In the genomic region with DNA sequence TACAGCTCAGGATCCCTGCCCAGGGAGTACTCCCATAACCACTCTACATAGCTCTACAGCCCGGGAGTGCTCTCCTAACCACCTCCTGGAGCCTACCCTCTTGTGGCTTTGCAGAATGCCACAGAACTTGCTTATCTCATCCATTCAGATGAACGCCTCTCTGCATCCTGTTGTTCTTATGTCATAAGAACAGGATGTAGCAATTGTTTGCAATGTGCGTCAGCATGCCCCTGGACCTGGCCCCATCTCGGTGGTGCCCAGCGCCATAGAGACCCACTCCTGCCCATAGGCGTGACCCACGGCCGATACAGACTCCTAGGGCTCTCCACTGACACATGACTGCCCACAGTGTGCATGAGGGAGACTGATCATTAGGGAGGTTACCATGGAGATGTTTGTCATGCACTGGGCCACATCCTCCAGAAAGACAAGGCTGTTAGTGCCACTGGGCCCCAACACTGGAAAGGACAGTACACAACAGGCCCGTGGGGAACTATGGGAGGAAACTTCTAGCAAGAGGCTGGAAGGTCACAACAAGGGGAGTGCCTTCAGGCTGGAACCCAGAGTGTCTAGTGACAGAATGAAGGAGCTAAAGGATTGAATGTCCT, we compare ENCODE assay signal across 8 mouse cellular contexts. TPM values are rescaled to one million over a fixed set of nuclear protein-coding genes. Genes with fewer than 3 reads are reported as not detected.
DNase-seq lines count a peak whose midpoint lies in the region; ATAC-seq and TF ChIP-seq lines count a peak whose summit lies in the region.

No protein-coding gene starts in this region.

- peak in 1 of 2 experiments; percentile 59; a peak in 2 of 4 replicates for TF ChIP-seq POLR2A in MEL (IDR thresholded peaks at IDR 0.05; ENCODE audit: control insufficient read depth in 1 of 2, insufficient read depth in 1 of 2, low read depth in 1 of 2, low read length in 2 of 2, poor library complexity in 1 of 2)

- TF ChIP-seq RAD21 in MEL (IDR thresholded peaks at IDR 0.05; ENCODE audit: low read depth, low read length): no peak

- H3K27me3 ChIP-seq in forebrain, embryonic 11.5 days (ENCODE audit: control insufficient read depth, insufficient read depth, low read length): no peaks in the 10 kb centered on the region
- no peaks in the 10 kb centered on the region for H3K27me3 ChIP-seq in forebrain, embryonic 15.5 days
- no peaks in the 10 kb centered on the region for H3K27me3 ChIP-seq in MEL (ENCODE audit: control insufficient read depth in 1 of 2, insufficient read depth in 2 of 2, low read length in 2 of 2)
- H3K27me3 ChIP-seq in heart, embryonic 16.5 days (ENCODE audit: control insufficient read depth, insufficient read depth, low read length): no peaks in the 10 kb centered on the region
- H3K27me3 ChIP-seq in liver, embryonic 15.5 days: no peaks in the 10 kb centered on the region
- H3K27me3 ChIP-seq in stomach, postnatal 0 days (ENCODE audit: control insufficient read depth, insufficient read depth, low read length): no peaks in the 10 kb centered on the region

- ATAC-seq in forebrain, embryonic 11.5 days (replicated peaks; ENCODE audit: low FRiP score): no peak
- ATAC-seq in forebrain, embryonic 15.5 days (replicated peaks): no peak
- ATAC-seq in heart, embryonic 16.5 days (replicated peaks; ENCODE audit: extremely low read depth, insufficient read depth, low FRiP score): peak; percentile 74
- ATAC-seq in liver, embryonic 15.5 days (ENCODE audit: insufficient read depth): peak; percentile 76
- ATAC-seq in stomach, postnatal 0 days (ENCODE audit: low FRiP score, low TSS enrichment): peak; percentile 68

- H3K79me2 ChIP-seq in MEL (ENCODE audit: control insufficient read depth, insufficient read depth, low read length, poor library complexity): no peaks in the 10 kb centered on the region; the same call in 1 of the 2 replicates

- peak; percentile 94 to 96 for TF ChIP-seq EP300 in MEL (IDR thresholded peaks at IDR 0.05; ENCODE audit: low read depth in 1 of 2, low read length in 2 of 2)
- TF ChIP-seq EP300 in stomach, postnatal 0 days (optimal IDR thresholded peaks at IDR 0.05): no peak

- H3K27ac ChIP-seq in forebrain, embryonic 11.5 days (ENCODE audit: low read depth, low read length): no peak overlapping the region
- no peak overlapping the region for H3K27ac ChIP-seq in forebrain, embryonic 15.5 days (replicated peaks)
- peak overlapping the region; percentile 98 for H3K27ac ChIP-seq in MEL (ENCODE audit: control insufficient read depth, low read depth, low read length)
- peak overlapping the region; percentile 84 for H3K27ac ChIP-seq in heart, embryonic 16.5 days (ENCODE audit: low read length)
- peak overlapping the region; percentile 64 for H3K27ac ChIP-seq in liver, embryonic 15.5 days (replicated peaks)
- peak overlapping the region; percentile 56 for H3K27ac ChIP-seq in stomach, postnatal 0 days (replicated peaks)

- no peaks in the 10 kb centered on the region for H3K36me3 ChIP-seq in forebrain, embryonic 11.5 days (ENCODE audit: control insufficient read depth, insufficient read depth, low read length)
- no peaks in the 10 kb centered on the region for H3K36me3 ChIP-seq in forebrain, embryonic 15.5 days
- H3K36me3 ChIP-seq in MEL (ENCODE audit: control insufficient read depth in 1 of 2, insufficient read depth in 2 of 2, low read length in 2 of 2): peaks cover 0 to 37% of the 10 kb centered on the region in 2 experiments; a peak in 2 of 4 replicates
- no peaks in the 10 kb centered on the region for H3K36me3 ChIP-seq in heart, embryonic 16.5 days (ENCODE audit: control insufficient read depth, insufficient read depth)
- H3K36me3 ChIP-seq in liver, embryonic 15.5 days (replicated peaks): no peaks in the 10 kb centered on the region
- no peaks in the 10 kb centered on the region for H3K36me3 ChIP-seq in stomach, postnatal 0 days (ENCODE audit: control insufficient read depth, insufficient read depth, low read length)

- no peaks in the 10 kb centered on the region for H3K9me3 ChIP-seq in forebrain, embryonic 11.5 days (ENCODE audit: control insufficient read depth, low read length)
- no peaks in the 10 kb centered on the region for H3K9me3 ChIP-seq in forebrain, embryonic 15.5 days
- H3K9me3 ChIP-seq in MEL (replicated peaks; ENCODE audit: insufficient read depth, low read length): no peaks in the 10 kb centered on the region
- no peaks in the 10 kb centered on the region for H3K9me3 ChIP-seq in heart, embryonic 16.5 days (replicated peaks; ENCODE audit: control insufficient read depth, low read length)
- H3K9me3 ChIP-seq in liver, embryonic 15.5 days (replicated peaks): no peaks in the 10 kb centered on the region
- no peaks in the 10 kb centered on the region for H3K9me3 ChIP-seq in stomach, postnatal 0 days (ENCODE audit: control insufficient read depth, low read length)

- WGBS in forebrain, embryonic 11.5 days: 72% methylated on average over 9 of the region's 9 CpGs
- 64% methylated on average over 9 of the region's 9 CpGs for WGBS in forebrain, embryonic 15.5 days
- 46% methylated on average over 9 of the region's 9 CpGs for WGBS in heart, embryonic 16.5 days
- 9% methylated on average over 9 of the region's 9 CpGs for WGBS in liver, embryonic 15.5 days (ENCODE audit: insufficient replicate concordance)
- 56% methylated on average over 9 of the region's 9 CpGs for WGBS in stomach, postnatal 0 days

- H3K4me3 ChIP-seq in forebrain, embryonic 11.5 days (ENCODE audit: low read depth, low read length): no peak overlapping the region
- H3K4me3 ChIP-seq in forebrain, embryonic 15.5 days: no peak overlapping the region
- H3K4me3 ChIP-seq in MEL (ENCODE audit: control insufficient read depth in 1 of 2, insufficient read depth in 1 of 2, low read depth in 2 of 2, low read length in 2 of 2): no peak overlapping the region; a peak in 1 of 4 replicates
- no peak overlapping the region for H3K4me3 ChIP-seq in heart, embryonic 16.5 days (ENCODE audit: low read length)
- no peak overlapping the region for H3K4me3 ChIP-seq in liver, embryonic 15.5 days (replicated peaks)
- no peak overlapping the region for H3K4me3 ChIP-seq in stomach, postnatal 0 days (ENCODE audit: low read depth, low read length)

- DNase-seq in forebrain, embryonic 11.5 days (ENCODE audit: low spot score): peak; percentile 50
- peak; percentile 94 for DNase-seq in MEL (ENCODE audit: low read depth, low spot score)
- no peak for DNase-seq in stomach, postnatal 0 days (ENCODE audit: low spot score)
- DNase-seq in B cell, adult 2 months: no peak
- DNase-seq in right cerebral cortex, postnatal 36 days (ENCODE audit: low spot score in 2 of 2): no peak

- no peaks in the 10 kb centered on the region for H3K4me1 ChIP-seq in forebrain, embryonic 11.5 days (replicated peaks; ENCODE audit: control insufficient read depth, insufficient read depth, low read length)
- H3K4me1 ChIP-seq in forebrain, embryonic 15.5 days: peaks cover 3% of the 10 kb centered on the region; the same call in 1 of the 2 replicates
- H3K4me1 ChIP-seq in MEL (ENCODE audit: control insufficient read depth in 1 of 2, insufficient read depth in 2 of 2, low read length in 2 of 2): peaks cover 26 to 43% of the 10 kb centered on the region in 2 experiments
- peaks cover 14% of the 10 kb centered on the region for H3K4me1 ChIP-seq in heart, embryonic 16.5 days (ENCODE audit: control insufficient read depth, insufficient read depth, low read length)
- H3K4me1 ChIP-seq in liver, embryonic 15.5 days (replicated peaks): peaks cover 57% of the 10 kb centered on the region
- no peaks in the 10 kb centered on the region; the same call in 1 of the 2 replicates for H3K4me1 ChIP-seq in stomach, postnatal 0 days (replicated peaks; ENCODE audit: control insufficient read depth, insufficient read depth)

- no peak overlapping the region for H3K9ac ChIP-seq in forebrain, embryonic 11.5 days (ENCODE audit: low read length)
- no peak overlapping the region for H3K9ac ChIP-seq in forebrain, embryonic 15.5 days (replicated peaks)
- peak overlapping the region; percentile 64 for H3K9ac ChIP-seq in MEL (ENCODE audit: control insufficient read depth, low read depth, low read length, poor library complexity, severe bottlenecking)
- no peak overlapping the region for H3K9ac ChIP-seq in heart, embryonic 16.5 days (ENCODE audit: low read length)
- no peak overlapping the region for H3K9ac ChIP-seq in liver, embryonic 15.5 days
- H3K9ac ChIP-seq in stomach, postnatal 0 days (ENCODE audit: low read length): no peak overlapping the region

- H3K4me2 ChIP-seq in forebrain, embryonic 11.5 days (ENCODE audit: low read depth, low read length, severe bottlenecking): no peak overlapping the region
- no peak overlapping the region for H3K4me2 ChIP-seq in forebrain, embryonic 15.5 days (replicated peaks)
- H3K4me2 ChIP-seq in heart, embryonic 16.5 days (ENCODE audit: low read depth, low read length): no peak overlapping the region
- peak overlapping the region; percentile 5; the same call in 1 of the 2 replicates for H3K4me2 ChIP-seq in liver, embryonic 15.5 days
- H3K4me2 ChIP-seq in stomach, postnatal 0 days (replicated peaks; ENCODE audit: low read depth): no peak overlapping the region

- TF ChIP-seq CTCF in MEL (IDR thresholded peaks at IDR 0.05 in 2 of 3, conservative IDR thresholded peaks at IDR 0.05 in 1 of 3; ENCODE audit: control insufficient read depth in 1 of 3, insufficient read depth in 1 of 3, low read depth in 2 of 3, low read length in 3 of 3, poor library complexity in 1 of 3, severe bottlenecking in 1 of 3): no peak
- no peak for TF ChIP-seq CTCF in stomach, postnatal 0 days (IDR thresholded peaks at IDR 0.05; ENCODE audit: low read depth)

RNA-seq across cellular contexts. Expression of a gene that starts 16.3 kb away (rescaled TPM):
- 0.31 TPM in 1 of 2 replicates, not detected in the other for polyA plus RNA-seq in forebrain, embryonic 11.5 days (2014; fragmentation: Nextera tagmentation; extraction: Ambion mirVana)
- not detected in 2 replicates for polyA plus RNA-seq in forebrain, embryonic 15.5 days (2015; fragmentation: Nextera tagmentation; extraction: Ambion mirVana)
- 0.08 TPM in 1 of 2 replicates, not detected in the other for total RNA-seq in MEL (2012; rRNA removed)
- under 1 TPM in 1 of 2 experiments, not detected in 1; 0.10 TPM for polyA plus RNA-seq in MEL (2012; ENCODE audit: insufficient read depth in 1 of 2, insufficient read length in 2 of 2, low read depth in 1 of 2, low replicate concordance in 2 of 2, missing spikeins in 1 of 2)
- 0.19 TPM in 1 of 2 replicates, not detected in the other for polyA plus RNA-seq in heart, embryonic 16.5 days (2015; fragmentation: Nextera tagmentation; extraction: Ambion mirVana)
- polyA plus RNA-seq in liver, embryonic 15.5 days (2015; fragmentation: Nextera tagmentation; extraction: Ambion mirVana): 0.94 and 0.98 TPM in 2 replicates
- polyA plus RNA-seq in stomach, postnatal 0 days (2015; fragmentation: Nextera tagmentation; extraction: Ambion mirVana): 4.0 and 4.4 TPM in 2 replicates

RNA-seq across cellular contexts. Expression of a gene that starts 31.2 kb away (rescaled TPM):
- polyA plus RNA-seq in forebrain, embryonic 11.5 days (2014; fragmentation: Nextera tagmentation; extraction: Ambion mirVana): not detected in 2 replicates
- polyA plus RNA-seq in forebrain, embryonic 15.5 days (2015; fragmentation: Nextera tagmentation; extraction: Ambion mirVana): not detected in 2 replicates
- total RNA-seq in MEL (2012; rRNA removed): not detected in 2 replicates
- polyA plus RNA-seq in MEL (2012; ENCODE audit: insufficient read depth in 1 of 2, insufficient read length in 2 of 2, low read depth in 1 of 2, low replicate concordance in 2 of 2, missing spikeins in 1 of 2): not detected
- polyA plus RNA-seq in heart, embryonic 16.5 days (2015; fragmentation: Nextera tagmentation; extraction: Ambion mirVana): 0.30 TPM in 1 of 2 replicates, not detected in the other
- polyA plus RNA-seq in liver, embryonic 15.5 days (2015; fragmentation: Nextera tagmentation; extraction: Ambion mirVana): 5.3 and 6.8 TPM in 2 replicates
- polyA plus RNA-seq in stomach, postnatal 0 days (2015; fragmentation: Nextera tagmentation; extraction: Ambion mirVana): 3.3 TPM in 2 replicates

RNA-seq across cellular contexts. Expression of a gene that starts 57.1 kb away (rescaled TPM):
- 68.0 and 81.2 TPM in 2 replicates for polyA plus RNA-seq in forebrain, embryonic 11.5 days (2014; fragmentation: Nextera tagmentation; extraction: Ambion mirVana)
- polyA plus RNA-seq in forebrain, embryonic 15.5 days (2015; fragmentation: Nextera tagmentation; extraction: Ambion mirVana): 194 and 209 TPM in 2 replicates
- 10.9 and 13.3 TPM in 2 replicates for total RNA-seq in MEL (2012; rRNA removed)
- polyA plus RNA-seq in MEL (2012; ENCODE audit: insufficient read depth in 1 of 2, insufficient read length in 2 of 2, low read depth in 1 of 2, low replicate concordance in 2 of 2, missing spikeins in 1 of 2): 10 to 100 TPM in 1 of 2 experiments, not detected in 1; 25.8 TPM
- 59.3 and 62.9 TPM in 2 replicates for polyA plus RNA-seq in heart, embryonic 16.5 days (2015; fragmentation: Nextera tagmentation; extraction: Ambion mirVana)
- 8.3 and 9.7 TPM in 2 replicates for polyA plus RNA-seq in liver, embryonic 15.5 days (2015; fragmentation: Nextera tagmentation; extraction: Ambion mirVana)
- polyA plus RNA-seq in stomach, postnatal 0 days (2015; fragmentation: Nextera tagmentation; extraction: Ambion mirVana): 23.5 and 30.2 TPM in 2 replicates

Comparison
In these comparisons a context has a peak if more than half of its experiments do, and no peak if none do; other contexts are left out.
1. ATAC-seq: peak in heart, embryonic 16.5 days (single experiment), liver, embryonic 15.5 days (single experiment) and stomach, postnatal 0 days (single experiment); none in forebrain, embryonic 11.5 days (single experiment) and forebrain, embryonic 15.5 days (single experiment).
2. DNase-seq: peak in forebrain, embryonic 11.5 days (single experiment) and MEL (single experiment); none in stomach, postnatal 0 days (single experiment), B cell, adult 2 months (0 of 2) and right cerebral cortex, postnatal 36 days (0 of 2).
3. H3K27ac ChIP-seq: peak in MEL (single experiment), heart, embryonic 16.5 days (single experiment), liver, embryonic 15.5 days (single experiment) and stomach, postnatal 0 days (single experiment); none in forebrain, embryonic 11.5 days (single experiment) and forebrain, embryonic 15.5 days (single experiment).